Mouse (Mus musculus): ENCODE results near the gene Nr2f1. TPM values are rescaled to one million over a fixed set of nuclear protein-coding genes. Genes with fewer than 3 reads are reported as not detected.

Nr2f1 gene
- total and polyA plus RNA-seq, 3 experiments: not detected

- Histone ChIP-seq H3K9me3 (replicated peaks; ENCODE audit: low read length) (peaks cover 17% of the 10 kb centered on the region), H3K36me3 (replicated peaks in 1 of 2; ENCODE audit: control insufficient read depth in 1 of 2, insufficient read depth in 1 of 2, low read length in 1 of 2) (no peaks in the 10 kb centered on the region), H3K4me3 (replicated peaks in 1 of 3; ENCODE audit: low read depth in 2 of 3, low read length in 2 of 3, poor library complexity in 1 of 3) (no peak overlapping the region), H3K9ac (ENCODE audit: insufficient read depth, low read depth) (no peak overlapping the region), H3K4me1 (ENCODE audit: control insufficient read depth in 1 of 2, insufficient read depth in 2 of 2) (no peaks in the 10 kb centered on the region), H3K27ac (ENCODE audit: insufficient read depth, low read depth) (no peak overlapping the region), H3K4me2 (ENCODE audit: insufficient read depth, low read depth, poor library complexity, severe bottlenecking) (no peak overlapping the region), H3K27me3 (replicated peaks) (no peaks in the 10 kb centered on the region), H3K79me2 (replicated peaks; ENCODE audit: control insufficient read depth, extremely low read depth, insufficient read depth, poor library complexity, severe bottlenecking) (no peaks in the 10 kb centered on the region)
- DNase-seq (ENCODE audit: extremely low read depth): no peak
- in situ Hi-C loops (cut with MboI; ENCODE audit: low pct_ligation_motif_present, low pct_unique_long_range_greater_than_20kb, low sequenced_read_pairs) (loop anchor here (25.0 kb wide), 2 partner anchors 210 to 1235 kb away; no protein-coding TSS in a partner anchor), dilution Hi-C loops (cut with MboI; ENCODE audit: extremely low pct_ligation_motif_present, extremely low pct_unique_long_range_greater_than_20kb, low sequenced_read_pairs) (no loop called here)
- TF ChIP-seq RCOR1 (conservative IDR thresholded peaks at IDR 0.05; ENCODE audit: low read depth, low read length): no peak
- TF ChIP-seq UBTF (IDR thresholded peaks at IDR 0.05; ENCODE audit: low read depth, low read length): no peak
- TF ChIP-seq E2F4 (IDR thresholded peaks at IDR 0.05; ENCODE audit: insufficient replicate concordance, low read depth, low read length): no peak
- no peak for TF ChIP-seq EP300 (IDR thresholded peaks at IDR 0.05; ENCODE audit: low read length)
These were observed 2.2 kb downstream of the Nr2f1 start for GRCm38 (mm10) chr13:78197286-78197818.

- Histone ChIP-seq H3K79me2 (replicated peaks; ENCODE audit: control insufficient read depth, extremely low read depth, insufficient read depth, poor library complexity, severe bottlenecking) (no peaks in the 10 kb centered on the region), H3K9ac (ENCODE audit: insufficient read depth, low read depth) (no peak overlapping the region), H3K4me1 (ENCODE audit: control insufficient read depth in 1 of 2, insufficient read depth in 2 of 2) (no peaks in the 10 kb centered on the region), H3K27me3 (replicated peaks) (no peaks in the 10 kb centered on the region), H3K9me3 (replicated peaks; ENCODE audit: low read length) (peaks cover 17% of the 10 kb centered on the region), H3K4me3 (replicated peaks in 1 of 3; ENCODE audit: low read depth in 2 of 3, low read length in 2 of 3, poor library complexity in 1 of 3) (no peak overlapping the region), H3K36me3 (replicated peaks in 1 of 2; ENCODE audit: control insufficient read depth in 1 of 2, insufficient read depth in 1 of 2, low read length in 1 of 2) (no peaks in the 10 kb centered on the region), H3K27ac (ENCODE audit: insufficient read depth, low read depth) (no peak overlapping the region), H3K4me2 (ENCODE audit: insufficient read depth, low read depth, poor library complexity, severe bottlenecking) (no peak overlapping the region)
- in situ Hi-C loops (cut with MboI; ENCODE audit: low pct_ligation_motif_present, low pct_unique_long_range_greater_than_20kb, low sequenced_read_pairs) (loop anchor here (25.0 kb wide), 2 partner anchors 209 to 1234 kb away; no protein-coding TSS in a partner anchor), dilution Hi-C loops (cut with MboI; ENCODE audit: extremely low pct_ligation_motif_present, extremely low pct_unique_long_range_greater_than_20kb, low sequenced_read_pairs) (no loop called here)
- TF ChIP-seq TBP (conservative IDR thresholded peaks at IDR 0.05; ENCODE audit: low read depth, low read length): no peak
- no peak for TF ChIP-seq ETS1 (conservative IDR thresholded peaks at IDR 0.05; ENCODE audit: low read depth, low read length)
- TF ChIP-seq MXI1 (IDR thresholded peaks at IDR 0.05; ENCODE audit: low read depth, low read length): no peak
- TF ChIP-seq PAX5 (IDR thresholded peaks at IDR 0.05; ENCODE audit: low read length): no peak
- TF ChIP-seq IRF4 (IDR thresholded peaks at IDR 0.05; ENCODE audit: low read depth, low read length): no peak
- no peak for TF ChIP-seq ZC3H11A (IDR thresholded peaks at IDR 0.05; ENCODE audit: low read depth, low read length)
- DNase-seq (ENCODE audit: extremely low read depth): no peak
These were observed 3.2 kb downstream of the Nr2f1 start for GRCm38 (mm10) chr13:78196236-78196796.

GRCm38 (mm10) chr13:78195601-78196115, 3.9 kb downstream of the Nr2f1 start:
- Histone ChIP-seq H3K27me3 (replicated peaks) (no peaks in the 10 kb centered on the region), H3K9ac (ENCODE audit: insufficient read depth, low read depth) (no peak overlapping the region), H3K79me2 (replicated peaks; ENCODE audit: control insufficient read depth, extremely low read depth, insufficient read depth, poor library complexity, severe bottlenecking) (no peaks in the 10 kb centered on the region), H3K9me3 (replicated peaks; ENCODE audit: low read length) (peaks cover 17% of the 10 kb centered on the region), H3K36me3 (replicated peaks in 1 of 2; ENCODE audit: control insufficient read depth in 1 of 2, insufficient read depth in 1 of 2, low read length in 1 of 2) (no peaks in the 10 kb centered on the region), H3K4me1 (ENCODE audit: control insufficient read depth in 1 of 2, insufficient read depth in 2 of 2) (no peaks in the 10 kb centered on the region), H3K4me3 (replicated peaks in 1 of 3; ENCODE audit: low read depth in 2 of 3, low read length in 2 of 3, poor library complexity in 1 of 3) (no peak overlapping the region), H3K4me2 (ENCODE audit: insufficient read depth, low read depth, poor library complexity, severe bottlenecking) (no peak overlapping the region), H3K27ac (ENCODE audit: insufficient read depth, low read depth) (no peak overlapping the region)
- in situ Hi-C loops (cut with MboI; ENCODE audit: low pct_ligation_motif_present, low pct_unique_long_range_greater_than_20kb, low sequenced_read_pairs): loop anchor here (25.0 kb wide), 2 partner anchors 208 to 1233 kb away; no protein-coding TSS in a partner anchor
- dilution Hi-C loops (cut with MboI; ENCODE audit: extremely low pct_ligation_motif_present, extremely low pct_unique_long_range_greater_than_20kb, low sequenced_read_pairs): no loop called here
- DNase-seq (ENCODE audit: extremely low read depth): no peak
- TF ChIP-seq CTCF (conservative IDR thresholded peaks at IDR 0.05 in 1 of 2, IDR thresholded peaks at IDR 0.05 in 1 of 2; ENCODE audit: low read depth in 2 of 2, low read length in 2 of 2): no peak
- no peak for TF ChIP-seq TCF12 (IDR thresholded peaks at IDR 0.05; ENCODE audit: low read depth, low read length)
- TF ChIP-seq E2F4 (IDR thresholded peaks at IDR 0.05; ENCODE audit: insufficient replicate concordance, low read depth, low read length): no peak
- TF ChIP-seq JUN (IDR thresholded peaks at IDR 0.05; ENCODE audit: insufficient read depth, low read depth, low read length): no peak

All from CH12.LX (cell line).